Mouse (Mus musculus) limb, embryonic 12.5 days (tissue): ENCODE measurements around the gene Plppr1. TPM values are rescaled to one million over a fixed set of nuclear protein-coding genes. Genes with fewer than 3 reads are reported as not detected.

Source experiments
- ATAC-seq: fragments of 200-750 bp; cut with Nextera tagmentation; 2 replicates; pipeline ENCODE4 v1.8.0; 2017; ENCODE audit warnings: low read depth, moderate TSS enrichment; ENCODE audit not compliant: insufficient number of reproducible peaks, insufficient read depth, low FRiP score, low TSS enrichment
- H3K27ac ChIP-seq: fragments of 300-500 bp; sonication (generic); 2 replicates; pipeline ENCODE4 v1.5.1; 2016; ENCODE audit warnings: mild to moderate bottlenecking, moderate library complexity
- H3K27me3 ChIP-seq: fragments of 300-500 bp; sonication (generic); 2 replicates; pipeline ENCODE4 v1.6.1; 2016; ENCODE audit warnings: mild to moderate bottlenecking, moderate library complexity
- H3K36me3 ChIP-seq: fragments of 300-500 bp; sonication (generic); 2 replicates; pipeline ENCODE4 v1.6.1; 2016; ENCODE audit warnings: mild to moderate bottlenecking, moderate library complexity
- H3K4me1 ChIP-seq: fragments of 300-500 bp; sonication (generic); replicated peaks from 2 replicates; pipeline ENCODE4 v1.6.1; 2016
- H3K4me2 ChIP-seq: fragments of 300-500 bp; sonication (generic); 2 replicates; pipeline ENCODE4 v1.6.1; 2016; ENCODE audit warnings: mild to moderate bottlenecking, moderate library complexity
- H3K4me3 ChIP-seq: fragments of 300-500 bp; sonication (generic); replicated peaks from 2 replicates; pipeline ENCODE4 v1.5.1; 2016; ENCODE audit warnings: mild to moderate bottlenecking
- H3K9ac ChIP-seq: fragments of 300-500 bp; sonication (generic); replicated peaks from 2 replicates; pipeline ENCODE4 v1.6.1; 2016; ENCODE audit warnings: mild to moderate bottlenecking, moderate library complexity
- H3K9me3 ChIP-seq: fragments of 300-500 bp; sonication (generic); 2 replicates; pipeline ENCODE4 v1.6.1; 2016; ENCODE audit warnings: mild to moderate bottlenecking, moderate library complexity
- WGBS: fragments of 180-500 bp; shearing (Covaris S2); methylation state at CpG from one replicate; pipeline ENCODE4 v1.1.7; 2016; 5-methylcytosine and 5-hydroxymethylcytosine counted together
- polyA plus RNA-seq: library from polyadenylated mRNA; unstranded; fragments of >200 nt; fragmentation: Nextera tagmentation; extraction: Ambion mirVana; gene quantifications from 2 replicates; pipeline ENCODE4 v1.2.1, GENCODE M21; 2016

Plppr1 gene
- polyA plus RNA-seq, 1 experiment from 2014 or later = 2.1 TPM

DNA sequence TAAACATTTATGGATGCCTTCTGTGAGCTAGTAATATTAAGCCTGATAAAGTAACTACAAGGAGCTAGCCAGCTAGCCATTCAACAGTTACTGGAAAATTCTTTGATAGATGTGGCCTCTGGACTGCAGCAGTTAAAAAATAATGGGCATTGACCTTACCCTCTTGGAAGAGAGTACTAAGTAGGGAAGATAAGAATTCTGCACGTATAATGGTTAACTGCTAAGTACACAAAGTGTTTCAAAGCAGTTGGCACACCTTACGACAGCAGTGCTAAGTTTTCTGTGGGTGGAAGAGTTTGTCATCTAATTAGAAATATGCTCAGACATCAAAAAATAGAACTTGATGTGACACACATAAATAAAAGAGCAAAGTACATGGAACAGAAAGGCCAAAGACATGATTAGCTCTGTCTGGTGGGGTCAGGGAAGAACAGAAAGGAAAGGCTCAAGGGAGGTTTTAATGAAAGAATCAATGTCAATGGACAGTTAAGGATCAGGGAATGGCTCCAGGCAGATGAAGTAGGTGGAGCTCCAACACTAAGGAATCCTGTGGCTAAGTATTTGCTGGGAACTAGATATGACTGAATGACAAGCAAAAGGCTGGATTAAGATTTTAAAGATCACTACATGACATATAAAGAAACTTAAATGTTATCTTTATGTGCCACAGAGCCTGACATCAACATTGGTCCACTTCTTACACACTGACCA lies 120.6 kb downstream of the Plppr1 start:
- H3K9me3 ChIP-seq = no peaks in the 10 kb centered on the region
- no peak for ATAC-seq
- H3K27ac ChIP-seq = no peak overlapping the region
- H3K9ac ChIP-seq = no peak overlapping the region
- no peaks in the 10 kb centered on the region for H3K36me3 ChIP-seq
- no peak overlapping the region for H3K4me3 ChIP-seq
- WGBS = 77% methylated on average over 2 of the region's 2 CpGs
- H3K27me3 ChIP-seq = no peaks in the 10 kb centered on the region
- H3K4me2 ChIP-seq = no peak overlapping the region
- no peaks in the 10 kb centered on the region for H3K4me1 ChIP-seq

- no peak overlapping the region for H3K4me2 ChIP-seq
- no peaks in the 10 kb centered on the region for H3K4me1 ChIP-seq
- no peak overlapping the region for H3K4me3 ChIP-seq
- no peak overlapping the region for H3K9ac ChIP-seq
- ATAC-seq = no peak
- WGBS = 62% methylated on average over 3 of the region's 3 CpGs
- no peaks in the 10 kb centered on the region for H3K27me3 ChIP-seq
- H3K27ac ChIP-seq = no peak overlapping the region
- no peaks in the 10 kb centered on the region for H3K36me3 ChIP-seq
- no peaks in the 10 kb centered on the region for H3K9me3 ChIP-seq
Measured at GRCm38 (mm10) chr4:49189991-49190526, 131.0 kb downstream of the Plppr1 start.

- H3K4me2 ChIP-seq = no peak overlapping the region
- ATAC-seq = no peak
- no peaks in the 10 kb centered on the region for H3K36me3 ChIP-seq
- H3K4me1 ChIP-seq = no peaks in the 10 kb centered on the region
- no peaks in the 10 kb centered on the region for H3K27me3 ChIP-seq
- H3K9ac ChIP-seq = no peak overlapping the region
- no peaks in the 10 kb centered on the region for H3K9me3 ChIP-seq
- no peak overlapping the region for H3K4me3 ChIP-seq
- H3K27ac ChIP-seq = no peak overlapping the region
- 75% methylated on average over 8 of the region's 8 CpGs for WGBS
Measured at GRCm38 (mm10) chr4:49197125-49197747, 138.2 kb downstream of the Plppr1 start.

GRCm38 (mm10) chr4:49210457-49210856 lies 151.4 kb downstream of the Plppr1 start:
- no peak overlapping the region for H3K4me2 ChIP-seq
- no peaks in the 10 kb centered on the region for H3K9me3 ChIP-seq
- 97% methylated on average over 1 of the region's 1 CpGs for WGBS
- ATAC-seq = no peak
- no peak overlapping the region for H3K9ac ChIP-seq
- H3K4me1 ChIP-seq = no peaks in the 10 kb centered on the region
- no peak overlapping the region for H3K4me3 ChIP-seq
- H3K27me3 ChIP-seq = no peaks in the 10 kb centered on the region
- H3K27ac ChIP-seq = no peak overlapping the region
- no peaks in the 10 kb centered on the region for H3K36me3 ChIP-seq

DNA sequence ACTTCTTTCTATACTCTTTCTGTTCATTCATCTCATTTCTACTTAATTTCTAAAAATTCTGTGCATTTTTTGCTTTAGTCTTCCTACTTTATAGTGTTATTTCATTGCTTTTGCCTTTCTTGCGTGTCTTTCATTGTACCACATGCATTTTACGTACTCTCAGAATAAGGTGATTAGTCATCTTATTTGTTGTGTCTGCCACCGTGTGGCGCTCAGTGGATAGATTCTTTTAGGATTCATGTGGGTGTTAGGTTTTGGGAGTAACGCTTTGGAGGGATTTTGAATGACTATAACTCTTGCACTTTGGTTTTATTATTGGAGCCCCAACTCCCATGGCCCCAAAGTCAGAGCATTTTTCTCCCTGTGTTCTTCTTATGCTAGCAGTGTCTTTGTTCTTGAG lies 152.5 kb downstream of the Plppr1 start:
- Histone ChIP-seq H3K9me3 (no peaks in the 10 kb centered on the region), H3K36me3 (no peaks in the 10 kb centered on the region), H3K4me1 (no peaks in the 10 kb centered on the region), H3K27me3 (no peaks in the 10 kb centered on the region), H3K9ac (no peak overlapping the region), H3K4me2 (no peak overlapping the region), H3K4me3 (no peak overlapping the region), H3K27ac (no peak overlapping the region)
- 72% methylated on average over 5 of the region's 5 CpGs for WGBS
- no peak for ATAC-seq

DNA sequence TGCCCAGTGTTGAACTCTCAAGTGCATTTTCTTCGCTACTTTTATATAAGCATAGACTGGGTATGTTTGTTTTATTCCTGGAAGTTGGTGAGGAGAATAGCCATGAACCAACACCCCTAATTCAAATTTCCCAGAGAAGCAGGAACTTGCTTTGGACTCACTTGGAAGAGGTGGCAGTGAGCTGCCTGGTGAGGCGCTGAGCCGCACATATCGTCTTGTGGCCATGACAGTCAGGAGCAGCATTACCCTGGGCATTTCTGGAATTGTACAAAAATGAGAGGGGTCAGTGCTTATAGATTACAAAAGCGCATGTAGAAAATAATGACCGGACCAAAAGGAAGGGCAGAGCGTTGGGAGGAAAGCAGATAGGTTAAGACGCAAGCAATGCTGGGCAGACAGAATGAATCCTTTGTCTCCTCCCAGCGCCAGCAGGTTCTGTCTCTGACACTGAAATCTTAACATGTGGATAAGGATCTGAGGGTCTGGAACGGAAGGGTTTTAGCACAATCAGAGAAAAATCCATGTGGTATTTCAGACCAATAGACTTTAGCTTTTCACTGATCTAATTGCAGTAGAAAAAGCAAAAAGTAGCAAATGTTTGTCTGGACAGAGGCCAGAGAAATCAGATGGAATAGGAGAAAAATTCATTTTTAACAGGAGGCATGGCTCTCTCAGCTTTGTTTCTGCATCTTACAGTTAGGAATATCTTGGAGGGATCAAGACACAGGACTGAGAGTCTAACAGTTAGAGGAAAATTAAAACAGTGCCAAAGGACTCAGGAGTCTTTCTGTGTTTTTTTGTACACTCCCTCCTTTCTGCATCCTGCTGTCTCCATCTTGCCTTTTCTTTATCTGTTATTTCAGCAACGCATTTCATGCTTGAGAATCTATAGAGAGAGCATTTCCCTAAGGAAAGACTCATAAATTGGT lies 153.8 kb downstream of the Plppr1 start:
- Histone ChIP-seq H3K9me3 (no peaks in the 10 kb centered on the region), H3K36me3 (no peaks in the 10 kb centered on the region), H3K27me3 (no peaks in the 10 kb centered on the region), H3K4me2 (no peak overlapping the region), H3K27ac (no peak overlapping the region), H3K9ac (no peak overlapping the region), H3K4me3 (no peak overlapping the region), H3K4me1 (no peaks in the 10 kb centered on the region)
- whole genome bisulfite sequencing = 87% methylated on average over 11 of the region's 11 CpGs
- ATAC-seq = no peak

DNA sequence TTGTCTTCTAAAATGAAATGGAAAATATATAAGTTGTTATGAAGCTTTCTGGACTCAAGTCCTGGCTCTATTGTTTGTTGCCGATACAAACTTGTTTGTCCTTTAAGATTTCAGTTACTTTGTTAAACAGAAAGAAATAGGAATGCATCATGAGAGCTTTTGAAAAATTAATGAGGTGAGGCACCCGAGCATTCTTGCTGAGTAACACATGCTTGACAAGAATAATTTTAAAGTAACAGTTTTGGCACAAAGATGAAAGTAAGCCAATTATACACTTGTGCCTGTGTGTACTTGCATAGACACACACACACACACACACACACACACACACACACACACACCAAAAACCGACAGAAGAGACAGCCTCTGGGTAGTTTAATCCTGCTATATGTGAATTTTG lies 155.3 kb downstream of the Plppr1 start:
- no peak overlapping the region for H3K9ac ChIP-seq
- ATAC-seq = no peak
- 70% methylated on average over 3 of the region's 3 CpGs for WGBS

GRCm38 (mm10) chr4:49223501-49223900 lies 164.4 kb downstream of the Plppr1 start:
- no peak overlapping the region for H3K27ac ChIP-seq
- no peaks in the 10 kb centered on the region for H3K4me1 ChIP-seq
- H3K36me3 ChIP-seq = no peaks in the 10 kb centered on the region
- H3K4me3 ChIP-seq = no peak overlapping the region
- no peaks in the 10 kb centered on the region for H3K9me3 ChIP-seq
- no peaks in the 10 kb centered on the region for H3K27me3 ChIP-seq
- 83% methylated on average over 6 of the region's 6 CpGs for WGBS
- no peak overlapping the region for H3K4me2 ChIP-seq
- no peak for ATAC-seq
- no peak overlapping the region for H3K9ac ChIP-seq

More for the DNA sequence above, 155.3 kb downstream of the Plppr1 start:
- no peak overlapping the region for H3K4me3 ChIP-seq
- no peaks in the 10 kb centered on the region for H3K36me3 ChIP-seq
- H3K4me2 ChIP-seq = no peak overlapping the region
- no peaks in the 10 kb centered on the region for H3K27me3 ChIP-seq
- no peaks in the 10 kb centered on the region for H3K9me3 ChIP-seq
- H3K27ac ChIP-seq = no peak overlapping the region
- no peaks in the 10 kb centered on the region for H3K4me1 ChIP-seq

- Histone ChIP-seq H3K9ac (no peak overlapping the region), H3K27ac (no peak overlapping the region), H3K4me3 (no peak overlapping the region), H3K4me2 (no peak overlapping the region), H3K27me3 (no peaks in the 10 kb centered on the region), H3K4me1 (no peaks in the 10 kb centered on the region), H3K36me3 (no peaks in the 10 kb centered on the region), H3K9me3 (no peaks in the 10 kb centered on the region)
- ATAC-seq = no peak
- 80% methylated on average over 1 of the region's 1 CpGs for WGBS
Measured at GRCm38 (mm10) chr4:49225021-49225420, 165.9 kb downstream of the Plppr1 start.

GRCm38 (mm10) chr4:49232206-49233031 lies 173.3 kb downstream of the Plppr1 start:
- Histone ChIP-seq H3K4me1 (no peaks in the 10 kb centered on the region), H3K27ac (no peak overlapping the region), H3K27me3 (no peaks in the 10 kb centered on the region), H3K4me2 (no peak overlapping the region), H3K9me3 (no peaks in the 10 kb centered on the region), H3K36me3 (no peaks in the 10 kb centered on the region), H3K9ac (no peak overlapping the region), H3K4me3 (no peak overlapping the region)
- no peak for ATAC-seq
- 79% methylated on average over 11 of the region's 11 CpGs for WGBS
